Mouse (Mus musculus) stomach, embryonic 15.5 days (tissue): ENCODE measurements at regions not wholly inside any gene's neighbourhood (a gene's known extent, or its start where the extent isn't known, plus 50 kb on each side); places are given as distances from the start of the nearest gene placed in this dataset.

ENCODE experiments used
- ATAC-seq: fragments of 200-750 bp; cut with Nextera tagmentation; 2 replicates; pipeline ENCODE4 v1.8.0; 2017; ENCODE audit warnings: low read depth, moderate number of reproducible peaks, moderate TSS enrichment; ENCODE audit not compliant: insufficient read depth, low FRiP score
- H3K27ac ChIP-seq: fragments of 300-500 bp; sonication (generic); 2 replicates; pipeline ENCODE4 v1.5.1; 2015; ENCODE audit warnings: mild to moderate bottlenecking, inconsistent platforms
- H3K27me3 ChIP-seq: fragments of 300-500 bp; sonication (generic); replicated peaks from 2 replicates; pipeline ENCODE4 v1.6.1; 2015; ENCODE audit warnings: inconsistent platforms
- H3K36me3 ChIP-seq: fragments of 300-500 bp; sonication (generic); 2 replicates; pipeline ENCODE4 v1.6.1; 2015; ENCODE audit warnings: inconsistent platforms
- H3K4me1 ChIP-seq: fragments of 300-500 bp; sonication (generic); 2 replicates; pipeline ENCODE4 v1.6.1; 2015; ENCODE audit warnings: inconsistent platforms
- H3K4me2 ChIP-seq: fragments of 300-500 bp; sonication (generic); 2 replicates; pipeline ENCODE4 v1.6.1; 2015; ENCODE audit warnings: mild to moderate bottlenecking, inconsistent platforms
- H3K4me3 ChIP-seq: fragments of 300-500 bp; sonication (generic); replicated peaks from 2 replicates; pipeline ENCODE4 v1.5.1; 2015; ENCODE audit warnings: inconsistent platforms
- H3K9ac ChIP-seq: fragments of 300-500 bp; sonication (generic); 2 replicates; pipeline ENCODE4 v1.6.1; 2015; ENCODE audit warnings: inconsistent platforms
- H3K9me3 ChIP-seq: fragments of 300-500 bp; sonication (generic); 2 replicates; pipeline ENCODE4 v1.6.1; 2016; ENCODE audit warnings: inconsistent platforms
- WGBS: fragments of 180-500 bp; shearing (Covaris S2); methylation state at CpG from one replicate; pipeline ENCODE4 v1.1.7; 2015; 5-methylcytosine and 5-hydroxymethylcytosine counted together

DNA sequence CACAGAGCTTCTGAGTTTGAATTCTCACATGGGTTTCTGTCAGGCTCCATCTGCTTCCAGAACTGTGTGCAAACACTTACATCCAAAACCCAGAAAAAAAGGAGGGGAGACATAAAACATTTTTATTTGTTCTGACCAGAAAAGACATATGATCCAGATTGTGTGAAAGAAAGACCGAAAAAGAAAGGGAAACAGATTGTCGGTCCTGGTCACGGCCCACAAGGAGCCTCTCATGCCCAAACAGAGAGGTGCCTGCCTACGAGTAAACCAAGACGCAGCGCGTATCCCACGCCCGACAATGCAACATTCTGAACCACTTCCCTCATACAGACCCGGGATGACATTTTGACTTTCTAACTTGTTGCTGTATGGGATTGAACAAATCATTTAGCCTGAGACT, 65.3 kb upstream of the Rgma start:
- no peak overlapping the region for H3K4me3 ChIP-seq

DNA sequence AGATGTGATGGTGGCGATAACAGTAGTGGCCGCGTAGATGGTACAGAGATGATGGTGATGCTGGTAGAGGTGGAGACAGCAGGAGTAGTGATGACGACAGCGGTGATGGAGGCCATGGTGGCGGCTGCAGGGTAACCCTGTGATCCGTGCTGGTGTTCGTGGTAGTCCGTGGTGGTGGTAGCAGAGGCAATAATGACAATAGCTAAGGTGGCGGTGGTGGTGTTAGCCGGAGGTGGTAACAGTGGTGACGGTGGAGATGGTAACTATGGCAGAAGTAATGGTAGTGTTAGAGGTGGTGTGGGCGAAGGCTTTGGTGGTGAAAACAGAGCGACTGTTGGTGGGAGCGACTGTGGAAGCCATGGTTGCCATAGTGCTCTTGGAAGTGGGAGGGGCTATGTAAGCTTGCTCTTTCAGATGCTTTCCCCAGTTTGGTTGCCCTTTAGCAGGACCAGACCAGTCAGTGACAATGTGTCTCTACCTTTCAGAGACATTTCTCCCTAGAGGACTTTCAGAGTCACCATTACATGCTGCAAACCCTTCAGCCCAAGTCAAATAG, 64.7 kb upstream of the Rgma start:
- H3K9ac ChIP-seq, result no peak overlapping the region
- no peaks in the 10 kb centered on the region for H3K9me3 ChIP-seq
- H3K4me3 ChIP-seq, result no peak overlapping the region
- WGBS, result 94% methylated on average over 15 of the region's 15 CpGs
- H3K27ac ChIP-seq, result no peak overlapping the region
- no peaks in the 10 kb centered on the region for H3K27me3 ChIP-seq
- ATAC-seq, result no peak
- H3K36me3 ChIP-seq, result no peaks in the 10 kb centered on the region
- H3K4me2 ChIP-seq, result no peak overlapping the region
- H3K4me1 ChIP-seq, result peaks cover 5% of the 10 kb centered on the region; the same call in 1 of the 2 replicates

More for the DNA sequence above, 65.3 kb upstream of the Rgma start:
- Histone ChIP-seq H3K9me3 (no peaks in the 10 kb centered on the region), H3K4me1 (peaks cover 10% of the 10 kb centered on the region; the same call in 1 of the 2 replicates), H3K36me3 (no peaks in the 10 kb centered on the region), H3K9ac (no peak overlapping the region), H3K27ac (no peak overlapping the region), H3K27me3 (no peaks in the 10 kb centered on the region), H3K4me2 (no peak overlapping the region)
- ATAC-seq, result no peak
- WGBS, result 90% methylated on average over 10 of the region's 10 CpGs

DNA sequence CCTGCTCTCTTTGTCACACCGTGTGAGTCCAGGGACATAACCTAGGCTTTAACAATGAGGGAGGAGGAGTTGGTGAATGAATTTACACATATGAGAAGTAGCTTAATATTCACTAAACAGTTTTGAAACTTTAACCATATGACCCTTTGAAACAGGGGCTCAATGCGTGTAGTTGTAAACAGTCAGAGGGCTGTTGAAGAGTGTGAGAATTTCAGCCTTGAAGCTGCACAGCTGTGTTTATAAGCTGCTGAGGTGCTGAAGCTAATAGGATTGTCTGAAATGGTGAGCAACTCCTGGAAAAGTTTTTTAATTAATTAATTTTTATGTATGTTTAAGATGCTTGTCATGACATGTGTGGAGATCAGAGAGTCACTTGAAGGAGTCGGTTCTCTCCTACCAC, 59.8 kb upstream of the Rgma start:
- WGBS, result 35% methylated on average over 3 of the region's 3 CpGs
- Histone ChIP-seq H3K27ac (no peak overlapping the region), H3K4me2 (no peak overlapping the region), H3K4me3 (no peak overlapping the region), H3K4me1 (no peaks in the 10 kb centered on the region), H3K27me3 (no peaks in the 10 kb centered on the region), H3K9ac (no peak overlapping the region), H3K36me3 (no peaks in the 10 kb centered on the region), H3K9me3 (no peaks in the 10 kb centered on the region)
- no peak for ATAC-seq

DNA sequence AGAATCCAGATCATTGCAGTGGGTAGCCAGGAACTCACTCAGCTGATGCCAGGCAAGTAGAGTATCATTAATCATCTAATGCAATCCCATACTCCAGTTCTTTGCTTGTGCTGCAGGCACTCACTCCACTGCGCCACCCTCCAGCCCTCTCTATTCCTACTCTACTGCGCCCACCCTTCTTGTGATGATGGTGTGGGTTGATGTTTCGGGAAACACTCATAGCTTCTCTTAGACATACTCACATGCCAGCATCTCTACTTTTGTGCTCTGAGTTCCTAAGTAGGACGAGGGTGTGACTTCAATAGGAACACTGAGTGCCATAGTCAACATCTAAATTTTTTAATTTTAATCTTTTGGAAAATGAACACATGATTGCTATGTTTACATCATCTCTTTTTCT, 57.7 kb upstream of the Rgma start:
- no peak for ATAC-seq
- 93% methylated on average over 4 of the region's 4 CpGs for WGBS
- H3K36me3 ChIP-seq, result no peaks in the 10 kb centered on the region

DNA sequence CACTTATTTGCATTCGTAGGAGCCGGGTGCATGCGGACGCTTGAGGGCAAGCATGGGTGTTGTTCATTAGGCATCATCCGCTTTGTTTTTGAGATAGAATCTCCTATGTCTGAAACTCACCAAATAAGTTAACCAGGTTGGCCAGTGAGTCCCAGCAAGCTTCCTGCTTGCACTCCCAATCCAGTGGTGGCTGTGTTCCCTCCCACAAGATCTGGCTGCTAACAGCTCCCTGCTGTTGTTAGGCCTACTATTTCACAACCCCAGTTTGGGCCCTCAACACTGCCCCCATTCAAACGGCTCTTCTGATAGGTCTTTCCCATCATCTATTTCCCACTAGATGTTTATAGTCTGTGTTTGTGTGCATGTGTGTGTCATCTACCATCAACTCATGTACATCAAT, 56.3 kb upstream of the Rgma start:
- ATAC-seq, result no peak
- no peak overlapping the region for H3K9ac ChIP-seq
- no peaks in the 10 kb centered on the region for H3K36me3 ChIP-seq
- H3K27ac ChIP-seq, result no peak overlapping the region
- H3K4me3 ChIP-seq, result no peak overlapping the region
- no peaks in the 10 kb centered on the region for H3K4me1 ChIP-seq
- no peaks in the 10 kb centered on the region for H3K27me3 ChIP-seq
- WGBS, result 88% methylated on average over 6 of the region's 6 CpGs
- H3K9me3 ChIP-seq, result no peaks in the 10 kb centered on the region
- H3K4me2 ChIP-seq, result no peak overlapping the region

More for the DNA sequence above, 57.7 kb upstream of the Rgma start:
- Histone ChIP-seq H3K9me3 (no peaks in the 10 kb centered on the region), H3K27me3 (no peaks in the 10 kb centered on the region), H3K9ac (no peak overlapping the region), H3K4me3 (no peak overlapping the region), H3K27ac (no peak overlapping the region), H3K4me2 (no peak overlapping the region), H3K4me1 (no peaks in the 10 kb centered on the region)

DNA sequence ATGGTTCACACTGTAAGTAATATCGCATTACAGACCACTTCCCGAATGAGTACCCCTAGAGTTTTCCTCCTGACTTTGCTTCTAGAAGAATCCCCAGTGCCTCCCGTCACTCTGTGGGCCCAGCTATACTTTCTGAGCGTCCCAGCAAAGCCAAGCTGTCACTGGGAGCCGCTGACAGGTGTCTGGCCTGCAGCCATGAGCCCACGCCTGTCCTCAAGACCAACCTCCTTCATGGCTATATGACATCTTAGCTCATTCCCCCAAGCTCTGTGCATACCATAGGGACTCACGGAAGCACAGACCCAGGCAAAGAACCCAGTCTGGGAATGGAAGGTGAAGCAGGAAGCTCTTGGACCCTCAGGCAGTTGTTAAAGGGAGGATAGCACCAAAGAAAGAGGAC, 55.3 kb upstream of the Rgma start:
- 81% methylated on average over 7 of the region's 7 CpGs for WGBS

DNA sequence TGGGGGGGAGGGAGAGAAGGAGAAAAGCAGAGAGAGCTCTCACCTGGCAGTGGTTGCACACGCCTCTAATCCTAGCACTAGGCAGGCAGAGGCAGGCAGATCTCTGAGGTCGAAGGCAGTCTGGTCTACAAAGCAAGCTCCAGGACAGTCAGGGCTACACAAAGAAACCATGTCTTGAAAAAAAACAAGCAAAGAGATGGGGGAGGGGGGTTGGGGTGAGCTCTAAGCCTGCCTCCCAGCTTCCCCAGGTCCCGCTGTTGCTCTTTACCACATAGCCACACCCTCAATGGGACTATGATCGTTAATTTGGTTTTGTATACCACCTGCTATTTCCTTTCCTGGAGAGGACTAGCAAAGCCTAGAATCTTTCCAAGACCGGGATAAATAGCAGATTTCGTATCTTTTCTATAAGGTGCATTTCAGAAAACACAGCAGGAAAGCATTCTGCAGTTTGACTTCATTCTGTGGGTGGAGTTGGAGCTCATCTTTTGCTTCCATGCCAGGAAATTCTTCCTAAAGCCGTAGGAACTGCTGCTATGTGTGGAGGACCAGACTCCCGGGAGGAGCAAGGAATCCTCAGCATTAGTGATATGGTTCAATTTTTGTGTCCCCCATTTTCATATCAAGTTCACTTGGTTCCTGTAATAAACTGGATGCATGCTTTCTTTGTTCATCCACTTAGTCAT, 52.7 kb upstream of the Rgma start:
- WGBS, result 73% methylated on average over 8 of the region's 8 CpGs
- Histone ChIP-seq H3K27me3 (no peaks in the 10 kb centered on the region), H3K4me3 (no peak overlapping the region), H3K4me2 (no peak overlapping the region), H3K9ac (no peak overlapping the region), H3K27ac (no peak overlapping the region), H3K4me1 (0 out of 2 replicates have a peak, but pooled peaks cover 3% of the 10 kb centered on the region), H3K9me3 (no peaks in the 10 kb centered on the region), H3K36me3 (no peaks in the 10 kb centered on the region)
- ATAC-seq, result no peak

More for the DNA sequence above, 55.3 kb upstream of the Rgma start:
- H3K4me1 ChIP-seq, result no peaks in the 10 kb centered on the region
- no peak for ATAC-seq
- H3K4me3 ChIP-seq, result no peak overlapping the region
- no peaks in the 10 kb centered on the region for H3K27me3 ChIP-seq
- H3K9me3 ChIP-seq, result no peaks in the 10 kb centered on the region
- no peak overlapping the region for H3K9ac ChIP-seq
- no peaks in the 10 kb centered on the region for H3K36me3 ChIP-seq
- H3K4me2 ChIP-seq, result no peak overlapping the region
- H3K27ac ChIP-seq, result no peak overlapping the region

DNA sequence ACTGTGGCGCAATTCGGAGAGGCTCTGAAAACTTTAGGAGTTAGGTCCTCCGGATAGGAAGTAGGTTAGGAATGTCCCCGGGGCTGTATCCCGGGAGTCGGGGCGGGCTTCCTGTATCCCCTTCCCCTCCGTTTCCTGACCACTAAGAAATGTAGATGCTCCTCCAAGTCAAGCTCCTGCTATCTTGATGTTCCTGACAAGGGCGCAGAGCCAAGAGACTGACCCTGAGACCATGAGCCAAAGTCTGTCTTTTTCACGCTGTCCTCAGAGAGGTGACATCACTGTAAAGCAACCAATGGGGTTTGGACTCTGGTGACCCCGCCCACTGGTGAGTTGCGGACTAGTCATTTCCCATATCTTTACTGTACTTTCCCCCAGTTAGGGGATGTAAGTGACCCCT, 51.8 kb upstream of the Rgma start:
- peaks cover 12% of the 10 kb centered on the region for H3K4me1 ChIP-seq
- H3K27ac ChIP-seq, result no peak overlapping the region
- 35% methylated on average over 12 of the region's 12 CpGs for WGBS
- peak overlapping the region; percentile 38 for H3K4me2 ChIP-seq
- 0 out of 2 replicates have a peak overlapping the region, but pooled peaks have one; percentile 5 for H3K4me3 ChIP-seq
- no peaks in the 10 kb centered on the region for H3K36me3 ChIP-seq
- no peak overlapping the region for H3K9ac ChIP-seq
- H3K27me3 ChIP-seq, result no peaks in the 10 kb centered on the region
- ATAC-seq, result no peak
- H3K9me3 ChIP-seq, result no peaks in the 10 kb centered on the region

DNA sequence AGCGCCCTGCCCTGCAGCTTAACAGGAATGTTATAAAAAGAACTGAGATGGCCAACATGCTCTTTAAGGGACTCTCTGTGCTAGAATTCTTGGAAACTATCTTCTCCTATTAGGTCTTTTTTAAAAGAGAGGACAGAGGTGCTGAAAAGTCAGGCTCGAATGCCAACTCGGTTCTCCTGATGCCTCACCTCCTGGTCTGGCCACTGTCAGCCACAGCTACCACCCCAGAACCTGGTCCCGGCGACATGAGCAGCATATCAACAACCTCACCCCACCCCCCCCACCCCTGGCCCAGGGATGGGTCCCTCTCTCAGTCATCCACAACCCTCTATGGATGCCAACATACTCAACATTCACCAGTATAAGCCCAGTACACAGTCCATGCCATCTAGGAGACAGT, 49.8 kb upstream of the Rgma start:
- Histone ChIP-seq H3K9me3 (no peaks in the 10 kb centered on the region), H3K4me1 (peaks cover 23% of the 10 kb centered on the region), H3K9ac (no peak overlapping the region), H3K27me3 (no peaks in the 10 kb centered on the region), H3K4me2 (no peak overlapping the region), H3K27ac (no peak overlapping the region), H3K4me3 (no peak overlapping the region), H3K36me3 (no peaks in the 10 kb centered on the region)
- no peak for ATAC-seq
- 87% methylated on average over 5 of the region's 5 CpGs for WGBS
